Mouse (Mus musculus) granulocyte monocyte progenitor cell, adult 5-6 weeks (primary cell): ENCODE measurements around the gene Ganab. TPM values are rescaled to one million over a fixed set of nuclear protein-coding genes. Genes with fewer than 3 reads are reported as not detected.

Experiments used
- ATAC-seq: replicated peaks from 2 replicates; pipeline ENCODE4 v1.8.0; 2016; ENCODE audit warnings: mild to moderate bottlenecking, moderate TSS enrichment, inconsistent platforms; ENCODE audit not compliant: poor library complexity, severe bottlenecking
- total RNA-seq, 2 experiments: library from RNA; stranded (forward) in 1 of 2; stranded (reverse) in 1 of 2; fragments of 200-712, 200-1000 nt in 1 of 2; fragments of >200 nt in 1 of 2; fragmentation: Nextera tagmentation in 1 of 2; gene quantifications; 2 replicates each; pipeline ENCODE4 v1.2.3; 2014 to 2017

Ganab gene
- total RNA-seq, 2 experiments from 2014 or later = 107 to 154 TPM

GRCm38 (mm10) chr19:8927891-8928525, 30.1 kb downstream of the Ganab start:
- no peak for ATAC-seq

DNA sequence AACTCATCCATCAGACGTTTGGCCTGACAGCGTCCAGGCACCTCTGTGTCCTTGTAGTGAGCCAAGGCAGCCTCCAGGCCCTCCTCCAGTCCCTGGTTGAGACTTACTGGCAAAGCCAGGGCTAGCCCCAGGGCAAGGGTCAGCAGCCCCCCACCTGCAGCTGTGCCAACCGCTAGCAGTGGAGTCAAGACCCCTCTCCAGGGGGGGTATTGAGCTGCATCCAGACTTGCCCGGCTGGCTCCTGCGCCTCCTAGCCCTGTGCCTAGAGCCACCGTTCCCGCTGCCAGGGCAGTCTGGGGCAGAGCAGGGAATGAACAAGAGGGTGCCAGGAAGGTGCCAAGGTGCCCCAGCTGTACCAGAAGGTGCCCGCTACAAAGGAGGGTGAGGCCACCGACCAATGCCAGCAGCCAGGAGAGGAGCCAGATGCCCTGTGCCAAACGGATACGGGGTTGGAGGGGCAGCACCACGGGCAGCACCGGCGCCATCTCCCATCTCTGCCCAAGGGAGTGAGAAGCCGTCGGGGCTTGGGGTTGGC, 30.9 kb downstream of the Ganab start:
- no peak for ATAC-seq

DNA sequence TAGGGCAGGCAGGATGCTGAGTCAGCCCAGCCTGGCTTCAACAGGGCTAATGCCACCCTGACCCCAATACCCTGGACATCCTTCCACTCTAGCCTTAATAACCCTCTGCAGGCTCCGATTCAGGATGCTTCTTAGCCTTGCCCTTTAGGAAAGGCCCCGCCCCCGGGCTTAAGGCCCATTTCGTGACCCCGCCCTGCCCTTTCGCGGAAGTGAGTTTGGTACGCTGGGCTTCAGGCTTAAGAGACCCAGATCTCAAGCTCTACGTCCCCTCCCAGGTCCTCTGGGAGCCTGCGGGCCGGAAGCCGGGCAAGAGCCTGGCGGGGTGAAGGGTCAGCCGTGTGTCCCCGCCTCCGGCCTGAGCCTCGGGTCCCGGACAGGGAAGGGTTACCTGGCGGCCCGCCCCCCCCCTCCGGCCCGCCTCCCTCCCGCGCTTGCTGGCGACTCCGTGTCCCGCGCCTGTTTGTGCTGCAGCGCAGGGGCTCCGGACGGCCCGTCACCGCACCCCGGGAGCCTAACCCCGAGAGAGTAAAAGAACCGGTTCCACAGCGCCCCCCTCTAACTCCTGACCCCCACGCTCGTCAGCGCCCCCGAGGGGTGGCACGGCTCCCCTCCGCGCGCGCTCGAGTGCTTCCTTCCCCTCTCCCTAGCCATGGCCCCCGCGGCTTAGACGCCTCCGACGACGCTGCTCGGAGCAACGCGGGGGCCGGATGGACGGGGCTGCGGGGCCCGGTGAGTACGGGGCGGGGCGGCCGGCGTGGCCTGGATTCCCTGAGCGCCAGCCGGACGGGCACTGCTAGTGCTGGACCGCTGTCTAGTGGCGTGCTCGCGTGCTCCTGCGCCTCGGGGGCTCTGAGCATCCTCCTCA, 31.6 kb downstream of the Ganab start, which contains the start of the genes Rom1 and Eml3:
Gene Rom1 (minus strand): TSS at position 133 of the 865 bp plus-strand sequence.
Gene Eml3 (plus strand): TSS at position 329 of the 865 bp plus-strand sequence.
- ATAC-seq = peak; percentile 87

GRCm38 (mm10) chr19:8930117-8930516, 32.2 kb downstream of the Ganab start:
- no peak for ATAC-seq

GRCm38 (mm10) chr19:8930771-8931170, 32.9 kb downstream of the Ganab start:
- no peak for ATAC-seq

- no peak for ATAC-seq
These were observed 38.9 kb downstream of the Ganab start for GRCm38 (mm10) chr19:8936736-8937135.

GRCm38 (mm10) chr19:8940526-8941133, 42.8 kb downstream of the Ganab start:
- ATAC-seq = no peak

DNA sequence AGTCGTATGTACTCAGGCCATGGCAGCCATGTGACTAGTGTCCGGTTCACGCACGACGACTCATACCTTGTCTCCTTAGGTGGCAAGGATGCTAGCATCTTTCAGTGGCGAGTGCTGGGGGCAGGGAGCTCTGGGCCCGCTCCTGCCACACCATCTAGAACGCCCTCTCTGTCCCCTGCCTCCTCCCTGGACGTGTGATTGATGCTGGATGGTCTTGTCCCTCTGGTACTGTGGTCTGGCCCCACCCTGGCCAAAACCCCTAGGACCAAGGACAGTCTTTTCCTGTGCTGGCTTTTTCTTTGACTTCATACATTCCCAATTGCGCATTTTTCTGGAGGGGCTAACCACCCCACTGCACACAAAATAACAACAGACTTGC, 43.3 kb downstream of the Ganab start:
- no peak for ATAC-seq

DNA sequence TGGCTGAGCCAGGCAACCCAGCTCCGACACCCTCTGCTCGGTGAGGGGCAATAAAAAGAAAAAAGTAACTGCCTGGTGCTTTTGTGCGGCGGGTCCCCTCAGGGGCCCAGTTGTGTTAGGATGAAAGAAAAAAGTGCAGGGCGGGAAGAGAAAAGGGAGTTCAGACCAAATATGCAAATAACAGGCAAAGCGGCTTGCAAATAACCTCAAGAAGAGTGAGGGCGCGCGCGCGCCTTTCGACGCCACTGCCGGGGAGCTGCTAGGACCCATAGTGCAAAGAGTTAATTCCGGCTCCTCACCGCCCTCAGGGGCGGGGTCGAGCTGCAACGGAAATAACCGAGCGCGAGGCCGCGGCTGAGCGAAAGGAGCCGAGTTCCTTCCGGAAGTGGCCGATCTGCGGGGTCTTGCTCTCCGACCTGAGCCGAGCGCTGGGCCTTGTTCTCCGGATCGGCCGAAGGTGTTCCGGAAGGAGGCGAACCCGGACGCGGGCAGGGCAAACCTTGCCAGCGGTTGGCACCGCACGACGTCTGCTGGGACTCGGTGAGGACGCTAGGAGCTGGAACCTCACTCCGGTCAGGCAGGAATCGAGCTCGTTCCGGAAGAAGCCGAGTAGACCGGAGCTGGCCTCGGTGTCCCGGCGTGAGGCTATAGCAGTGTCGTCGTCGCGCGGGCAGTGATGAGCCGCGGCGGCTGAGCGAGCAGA, 43.8 kb downstream of the Ganab start, which contains the start of gene Mta2:
Gene Mta2 (plus strand): TSS at position 361 of the 703 bp plus-strand sequence.
- peak; percentile 83 for ATAC-seq

DNA sequence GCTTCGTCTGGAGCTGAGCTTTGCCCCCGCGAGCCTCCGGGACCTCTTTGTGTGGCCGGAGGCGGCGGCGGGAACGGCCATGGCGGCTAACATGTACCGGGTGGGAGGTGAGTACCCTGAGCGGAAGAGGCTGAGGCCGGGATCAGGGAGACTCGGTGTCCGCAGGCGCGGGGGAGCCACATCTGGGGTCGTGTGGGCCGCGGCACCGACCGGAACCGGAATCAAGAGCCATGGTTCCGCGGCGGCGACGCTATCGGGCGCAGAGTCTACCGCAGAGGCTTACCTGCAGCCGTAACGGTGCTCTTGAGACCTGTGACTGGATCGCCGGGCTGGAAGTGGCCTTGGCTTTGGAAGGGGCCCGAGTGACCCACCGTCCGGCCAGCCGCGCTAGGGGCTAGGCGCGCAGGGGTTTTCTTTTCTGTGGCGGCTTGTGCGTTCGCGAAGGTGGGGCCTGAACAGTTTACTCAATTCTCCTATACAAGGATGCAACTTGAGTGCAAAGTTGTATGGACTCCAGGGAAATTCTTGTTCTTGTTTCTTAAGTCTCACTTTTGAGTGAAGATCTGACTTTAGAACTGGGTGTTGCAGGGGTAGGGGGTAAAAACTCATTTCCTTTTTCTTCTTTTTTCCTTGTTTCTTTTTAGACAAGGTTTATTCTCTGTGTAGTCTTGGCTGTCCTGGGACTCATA, 44.5 kb downstream of the Ganab start:
- ATAC-seq = peak; percentile 29

GRCm38 (mm10) chr19:8943047-8943446, 45.2 kb downstream of the Ganab start:
- ATAC-seq = no peak

- ATAC-seq = no peak
These were observed 46.2 kb downstream of the Ganab start for GRCm38 (mm10) chr19:8944062-8944461.

- peak; percentile 21; the same call in 1 of the 2 replicates for ATAC-seq
These were observed 46.9 kb downstream of the Ganab start for GRCm38 (mm10) chr19:8944750-8945149.

- no peak for ATAC-seq
These were observed 47.4 kb downstream of the Ganab start for GRCm38 (mm10) chr19:8945251-8945650.

- ATAC-seq = no peak
These were observed 49.1 kb downstream of the Ganab start for GRCm38 (mm10) chr19:8946929-8947328.

DNA sequence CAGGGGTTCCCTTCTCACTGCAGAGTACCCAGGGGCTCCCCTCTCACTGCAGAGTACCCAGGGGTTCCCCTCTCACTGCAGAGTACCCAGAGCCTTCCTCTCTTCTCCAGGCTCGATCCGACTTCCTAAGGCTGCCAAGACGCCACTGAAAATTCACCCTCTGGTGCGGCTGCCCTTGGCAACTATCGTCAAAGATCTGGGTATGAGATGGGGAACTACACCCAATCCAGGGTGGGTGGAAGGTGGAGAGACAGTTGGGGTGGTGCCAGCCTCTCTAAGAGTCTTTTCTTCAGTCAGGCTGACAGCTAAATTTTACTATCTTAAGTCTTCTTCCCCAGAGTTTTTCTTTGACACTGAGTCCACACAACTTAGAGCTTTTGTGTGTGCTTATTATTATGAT, 52.3 kb downstream of the Ganab start:
- ATAC-seq = no peak

GRCm38 (mm10) chr19:8952241-8952640, 54.4 kb downstream of the Ganab start:
- no peak for ATAC-seq

DNA sequence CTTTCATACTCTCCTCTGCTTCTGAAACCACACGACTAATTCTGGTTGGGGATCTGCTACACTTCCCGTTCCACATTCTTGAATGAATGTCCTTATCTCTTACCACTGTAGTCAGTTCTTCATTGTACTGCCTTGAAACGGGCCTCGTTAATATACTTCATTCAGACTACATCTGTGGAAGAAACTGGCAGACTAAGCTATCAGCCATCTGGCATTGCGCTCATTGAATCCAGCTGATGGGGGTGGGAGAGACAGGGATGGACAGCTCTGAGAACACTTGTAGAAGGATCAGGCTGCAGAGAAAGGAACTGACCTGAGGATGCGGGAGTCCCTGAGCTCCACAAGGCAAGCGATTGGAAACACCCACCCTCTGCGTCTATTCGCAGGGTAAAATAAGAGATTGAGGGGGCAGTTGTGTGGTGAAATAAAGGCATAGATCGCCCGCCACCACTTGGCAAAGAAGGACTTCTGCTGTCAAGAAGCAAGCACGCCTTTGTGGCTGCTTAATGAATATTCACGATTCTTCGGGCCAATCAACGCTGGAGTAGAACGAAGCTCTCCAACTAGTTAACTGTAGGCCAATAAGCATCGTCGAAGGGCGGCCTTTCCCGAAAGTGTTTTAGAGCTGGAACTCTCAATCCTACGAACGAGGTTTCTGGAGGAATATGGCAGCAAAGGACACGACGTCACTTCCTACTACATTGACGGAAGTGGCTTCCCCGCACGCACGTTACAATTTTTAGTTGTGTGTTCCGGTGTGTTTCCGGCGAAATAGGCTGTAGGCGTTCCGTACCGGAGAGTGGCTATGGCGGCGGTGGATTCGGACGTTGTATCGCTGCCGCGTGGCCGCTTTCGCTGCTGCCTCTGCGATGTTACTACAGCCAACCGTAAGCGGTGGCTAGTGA, 55.5 kb downstream of the Ganab start, which contains the start of gene Tut1:
Gene Tut1 (plus strand): TSS at position 713 of the 905 bp plus-strand sequence.
- ATAC-seq = peak; percentile 95
